Mouse (Mus musculus): ENCODE results near the gene Zfp326.

Gene Zfp326

DNA sequence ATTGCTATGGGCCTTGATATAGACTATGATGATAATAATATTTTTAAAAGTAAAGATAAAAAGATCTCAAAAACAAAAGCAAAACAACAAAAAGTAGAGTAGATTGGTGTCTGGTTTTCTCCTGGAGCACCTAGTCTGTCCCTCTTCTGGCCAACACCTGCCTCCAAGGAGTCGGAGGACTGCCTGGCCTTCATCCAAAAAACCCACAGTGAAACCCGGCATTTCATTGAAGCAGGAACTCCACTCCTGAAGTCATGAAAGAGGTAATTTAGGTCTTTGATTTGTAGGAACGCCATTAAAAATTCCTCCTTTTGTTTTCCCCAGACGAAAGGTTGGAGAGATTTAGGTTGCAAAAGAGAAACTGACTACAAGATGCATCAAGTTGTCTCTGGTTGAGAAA, 8.9 kb upstream of the Zfp326 start:
- DNase-seq (ENCODE audit: low spot score in 2 of 2), result no peak

DNA sequence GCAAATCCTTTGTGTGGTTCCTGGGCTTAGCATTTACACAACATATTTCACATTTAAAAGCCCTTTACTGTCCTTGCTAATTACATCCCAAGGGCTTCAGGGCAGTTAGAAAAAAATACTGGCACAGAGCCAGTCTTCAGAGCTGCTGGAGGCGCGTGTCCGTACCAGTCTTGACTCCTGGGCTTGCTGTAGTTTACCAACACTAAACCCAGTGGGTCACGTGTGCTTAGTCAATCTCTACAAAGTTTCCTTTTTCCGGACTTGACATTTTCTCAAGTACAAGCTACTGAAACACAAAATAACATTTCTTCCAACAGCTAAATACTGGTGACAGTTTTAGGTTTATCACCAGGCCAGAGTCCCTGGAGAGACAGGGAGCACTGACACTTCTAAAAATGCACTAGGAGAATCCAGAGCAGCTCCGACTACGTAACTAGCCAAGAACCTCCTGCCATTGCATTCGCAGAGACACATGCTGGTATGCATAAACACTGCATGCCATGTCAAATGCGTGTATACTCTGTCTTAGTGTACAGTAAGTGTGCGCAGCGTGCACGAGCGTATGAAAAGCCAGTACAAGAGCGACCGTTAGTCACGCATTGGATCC, 8.4 kb upstream of the Zfp326 start:
- peak; percentile 46 to 58 for DNase-seq (ENCODE audit: low spot score in 2 of 2)

GRCm38 (mm10) chr5:105868593-105868992, 7.8 kb upstream of the Zfp326 start:
- peak; percentile 31 to 78 for DNase-seq (ENCODE audit: low spot score in 2 of 2)

DNA sequence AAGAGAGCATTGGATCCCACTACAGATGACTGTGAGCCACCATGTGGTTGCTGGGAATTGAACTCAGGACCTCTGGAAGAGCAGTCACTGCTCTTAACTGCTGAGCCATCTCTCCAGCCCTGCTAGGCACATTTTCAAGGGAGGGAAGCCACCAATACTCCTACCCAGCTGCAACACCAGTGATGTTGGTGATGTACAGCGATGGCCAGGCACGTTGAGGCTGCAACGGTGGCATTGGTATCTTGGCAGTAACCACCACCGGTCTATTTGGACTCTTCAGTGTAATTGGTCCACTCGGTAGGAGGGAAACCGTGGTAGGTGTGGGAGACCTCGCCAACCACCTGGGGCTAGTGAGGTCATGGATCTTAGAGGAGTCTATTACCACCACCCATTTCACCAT, 6.6 kb upstream of the Zfp326 start:
- no peak for DNase-seq (ENCODE audit: low spot score in 2 of 2)

DNA sequence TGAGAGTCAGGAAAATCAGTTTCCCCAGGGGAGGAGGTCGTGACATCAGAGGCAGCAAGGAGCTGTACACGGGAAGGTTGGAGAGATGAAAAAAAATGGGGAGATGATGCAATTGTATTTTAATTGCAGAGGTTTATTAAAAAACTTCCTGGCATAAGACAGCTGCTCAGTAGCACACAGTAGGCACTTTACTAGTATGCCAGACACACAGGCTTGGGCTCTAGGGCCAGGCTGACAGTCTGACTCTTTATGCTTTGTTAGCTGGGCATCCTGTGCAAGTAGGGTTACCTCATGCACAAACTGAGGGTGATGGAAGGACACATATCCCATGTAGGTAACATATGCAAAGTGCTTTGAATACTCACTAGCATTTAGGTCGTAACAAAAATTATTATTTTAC, 5.2 kb upstream of the Zfp326 start:
- no peak for DNase-seq (ENCODE audit: low spot score in 2 of 2)

GRCm38 (mm10) chr5:105872176-105872575, 4.2 kb upstream of the Zfp326 start:
- no peak for DNase-seq (ENCODE audit: low spot score in 2 of 2)

DNA sequence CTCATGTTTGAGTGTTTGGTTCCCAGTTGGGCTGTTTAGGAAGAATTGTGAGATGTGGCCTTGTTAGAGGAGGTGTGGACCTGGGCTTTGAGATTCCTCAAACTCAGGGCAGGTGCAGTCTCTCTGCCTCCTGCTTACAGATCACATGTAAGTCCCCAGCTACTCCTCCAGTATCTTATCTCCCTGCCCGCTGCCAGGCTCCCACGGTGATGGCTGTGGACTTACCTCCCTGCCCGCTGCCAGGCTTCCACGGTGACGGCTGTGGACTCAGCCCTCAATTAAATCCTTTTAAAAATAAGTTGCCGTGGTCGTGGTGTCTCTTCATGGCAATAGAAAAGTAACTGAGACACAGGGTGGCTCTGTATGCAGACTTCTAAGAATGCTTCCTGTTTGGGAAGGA, 3.4 kb upstream of the Zfp326 start:
- no peak for DNase-seq (ENCODE audit: low spot score in 2 of 2)

- DNase-seq (ENCODE audit: low spot score in 2 of 2), result no peak
Observed at GRCm38 (mm10) chr5:105873774-105874173, 2.6 kb upstream of the Zfp326 start.

GRCm38 (mm10) chr5:105874476-105874875, 1.9 kb upstream of the Zfp326 start:
- no peak for DNase-seq (ENCODE audit: low spot score in 2 of 2)

DNA sequence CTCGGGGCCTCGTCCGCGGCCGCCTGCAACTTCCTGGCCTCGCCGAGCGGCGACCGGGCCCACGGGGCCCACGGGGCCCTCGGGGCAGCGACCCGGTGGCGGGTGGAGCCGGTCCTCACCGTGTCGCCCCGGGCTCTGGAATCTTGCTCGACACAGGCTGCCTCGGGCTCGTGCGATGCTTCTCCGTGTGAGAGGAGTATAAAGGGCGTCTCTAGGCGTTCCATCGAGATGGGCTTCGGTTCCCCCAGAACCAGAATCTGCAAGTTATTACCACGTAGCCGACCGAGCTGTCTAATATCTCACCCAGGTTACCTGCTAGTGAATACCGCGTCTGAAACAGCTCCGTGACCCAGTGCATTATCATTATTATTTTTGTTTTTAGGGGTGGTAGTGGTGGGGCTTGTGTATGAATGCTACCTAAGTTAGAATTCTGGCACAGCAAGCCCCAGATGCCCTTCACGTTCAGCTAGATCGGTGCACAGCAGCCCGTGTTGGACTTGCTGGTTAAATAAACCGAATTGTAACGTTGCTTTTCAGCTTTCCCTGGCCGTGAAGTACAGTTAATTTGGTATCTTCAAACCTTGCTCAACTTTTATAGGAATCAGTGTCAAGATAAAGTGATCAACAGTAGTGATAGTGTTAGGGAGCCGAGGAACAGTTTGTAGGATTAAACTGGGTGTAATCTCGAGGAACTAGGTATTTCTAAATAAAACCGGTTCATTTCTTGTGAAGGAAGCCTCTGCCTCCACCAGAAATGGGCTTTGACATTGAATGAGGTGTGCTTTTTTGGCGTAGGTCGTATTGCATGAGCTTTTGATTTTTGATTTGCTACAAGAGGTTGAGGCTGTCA, 785 bp downstream of the Zfp326 start:
- peak; percentile 25 to 29 for DNase-seq (ENCODE audit: low spot score in 2 of 2)

DNA sequence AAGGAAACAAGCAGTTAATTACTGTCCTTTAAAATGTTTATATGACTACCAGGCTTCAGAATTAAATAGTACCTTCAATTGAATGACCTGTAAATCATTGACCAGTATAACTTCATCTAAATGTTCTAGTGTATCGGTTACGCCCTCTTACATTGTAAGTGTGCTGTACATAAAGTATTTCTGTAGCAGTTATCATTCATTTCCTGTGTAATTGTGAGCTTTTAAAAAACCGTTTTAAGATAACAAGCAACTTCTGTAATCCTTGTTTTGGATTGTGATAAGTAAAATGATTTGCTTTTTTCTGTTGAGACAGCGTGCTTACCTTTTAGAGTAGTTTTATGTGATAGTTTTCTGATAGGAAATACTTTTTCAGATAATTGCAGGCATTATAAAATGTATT, 11.0 kb downstream of the Zfp326 start:
- no peak for DNase-seq (ENCODE audit: low spot score in 2 of 2)

- DNase-seq (ENCODE audit: low spot score in 2 of 2), result no peak
Observed at GRCm38 (mm10) chr5:105898161-105898560, 21.8 kb downstream of the Zfp326 start.

DNA sequence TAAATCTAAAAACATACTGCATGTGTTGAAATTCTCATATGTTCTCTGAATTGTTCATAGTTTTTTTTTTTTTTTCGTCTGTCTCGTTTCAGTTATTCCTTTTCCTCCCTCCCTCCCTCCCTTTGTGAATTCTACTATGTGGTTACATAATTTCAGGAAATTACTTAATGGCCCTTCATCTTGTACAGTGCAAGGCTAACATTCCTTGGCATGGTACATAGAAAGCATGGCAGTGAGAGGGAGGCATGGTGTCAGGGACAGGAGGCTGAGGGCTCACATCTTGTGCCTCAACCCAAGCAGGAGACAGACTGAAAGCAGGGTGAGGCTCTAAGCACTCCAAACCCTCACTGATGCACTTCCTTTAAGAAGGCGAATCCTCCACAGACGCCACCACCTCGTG, 32.8 kb downstream of the Zfp326 start:
- DNase-seq (ENCODE audit: low spot score in 2 of 2), result no peak

DNA sequence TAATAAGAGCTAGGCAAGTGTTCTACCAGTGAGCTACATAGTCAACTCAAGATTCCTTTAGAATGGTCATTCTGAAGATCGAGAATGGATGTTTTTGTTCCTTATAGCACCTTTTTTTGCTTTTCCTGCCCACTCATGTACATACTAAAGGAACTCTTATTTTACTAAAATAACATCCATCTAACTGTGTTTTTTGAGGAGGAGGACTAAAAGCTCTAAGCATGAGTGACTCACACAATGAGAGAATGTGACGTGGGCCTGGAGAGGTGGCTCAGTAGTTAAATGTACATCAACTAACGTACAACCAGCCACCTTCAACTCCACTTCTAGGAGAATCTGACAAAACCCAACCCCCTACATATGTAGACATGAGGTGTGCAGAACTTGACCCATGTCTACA, 33.3 kb downstream of the Zfp326 start:
- DNase-seq (ENCODE audit: low spot score in 2 of 2), result no peak

DNA sequence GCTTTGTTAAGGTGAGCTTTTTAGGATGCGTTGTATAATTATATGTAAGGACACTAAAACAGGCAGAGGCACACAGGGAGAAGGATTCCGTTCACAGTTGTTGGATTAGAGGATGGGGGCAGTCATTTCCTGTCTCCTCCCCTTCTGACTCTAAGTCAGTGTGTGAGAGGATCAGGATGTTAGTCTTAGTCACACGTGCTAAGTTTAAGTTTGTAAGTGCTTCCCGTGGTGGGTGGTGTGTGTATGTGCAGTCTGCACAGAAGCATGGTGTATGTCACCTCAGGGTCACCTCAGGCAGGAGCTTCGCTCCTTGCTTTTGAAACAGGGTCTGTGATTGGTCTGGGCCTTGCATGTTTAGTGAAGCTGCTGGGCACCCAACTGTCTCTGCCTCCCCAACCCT, 35.1 kb downstream of the Zfp326 start:
- DNase-seq (ENCODE audit: low spot score in 2 of 2), result no peak

- DNase-seq (ENCODE audit: low spot score in 2 of 2), result no peak
Observed at GRCm38 (mm10) chr5:105917398-105917797, 41.0 kb downstream of the Zfp326 start.

DNA sequence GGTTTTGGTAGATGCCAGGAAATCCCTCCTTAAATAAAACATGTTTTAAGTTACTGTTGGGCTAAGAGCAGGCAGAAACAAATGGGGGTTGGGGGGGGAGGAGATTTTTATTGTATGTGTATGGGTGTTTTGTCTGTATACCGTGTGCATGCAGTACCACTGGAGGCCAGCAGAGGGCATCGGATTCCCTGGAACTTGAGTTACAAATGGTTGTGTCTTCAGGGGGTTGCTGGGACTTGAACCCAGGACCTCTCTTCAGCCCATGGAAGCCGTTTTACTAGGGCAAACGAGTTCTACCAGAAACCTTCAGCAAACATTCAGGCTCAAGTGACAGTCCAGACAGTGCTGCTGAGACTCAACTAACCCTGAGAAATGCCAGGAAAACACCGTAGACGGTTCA, 41.9 kb downstream of the Zfp326 start:
- no peak for DNase-seq (ENCODE audit: low spot score in 2 of 2)

GRCm38 (mm10) chr5:105922818-105923487, 46.6 kb downstream of the Zfp326 start:
- DNase-seq (ENCODE audit: low spot score in 2 of 2), result no peak

- no peak for DNase-seq (ENCODE audit: low spot score in 2 of 2)
Observed at GRCm38 (mm10) chr5:105924347-105924746, 48.0 kb downstream of the Zfp326 start.

GRCm38 (mm10) chr5:105925568-105926255, 49.3 kb downstream of the Zfp326 start:
- no peak for DNase-seq (ENCODE audit: low spot score in 2 of 2)

DNA sequence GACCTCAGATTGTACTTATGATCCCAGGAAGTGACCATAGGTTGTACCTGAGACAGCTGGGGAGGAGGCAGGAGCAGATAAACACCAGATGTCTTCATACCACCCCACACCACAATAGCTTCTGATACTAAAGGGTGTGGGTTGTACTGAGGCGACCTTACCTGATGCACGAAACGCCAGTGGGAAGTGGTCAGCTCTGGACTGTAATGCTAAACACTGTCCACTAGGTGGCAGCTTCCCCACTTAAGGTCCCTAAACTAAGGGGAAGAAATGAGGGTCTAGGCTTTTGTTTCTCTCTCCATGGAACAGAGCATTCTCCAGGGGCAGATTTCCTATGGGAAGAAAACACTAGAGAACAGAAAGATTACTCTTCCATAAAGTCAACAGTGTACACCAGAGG, 53.9 kb downstream of the Zfp326 start:
- DNase-seq (ENCODE audit: low spot score in 2 of 2), result no peak

GRCm38 (mm10) chr5:105932392-105932791, 56.0 kb downstream of the Zfp326 start:
- DNase-seq (ENCODE audit: low spot score in 2 of 2), result no peak

Data from heart, adult 9 months (tissue).